Mouse (Mus musculus) liver, embryonic 13.5 days (tissue): ENCODE results near the gene H1f0. TPM values are rescaled to one million over a fixed set of nuclear protein-coding genes. Genes with fewer than 3 reads are reported as not detected.

Experiments
- ATAC-seq: fragments of 200-750 bp; cut with Nextera tagmentation; 2 replicates; pipeline ENCODE4 v1.8.0; 2017; ENCODE audit warnings: low read depth, mild to moderate bottlenecking, moderate number of reproducible peaks, moderate library complexity
- DNase-seq: peaks from one replicate; pipeline ENCODE4 v3.0.0; 2022
- H3K27ac ChIP-seq: fragments of 300-500 bp; sonication (generic); 2 replicates; pipeline ENCODE4 v1.5.1; 2015; ENCODE audit warnings: moderate library complexity, mild to moderate bottlenecking, inconsistent platforms
- H3K27me3 ChIP-seq: fragments of 300-500 bp; sonication (generic); 2 replicates; pipeline ENCODE4 v1.6.1; 2015; ENCODE audit warnings: mild to moderate bottlenecking, inconsistent platforms
- H3K36me3 ChIP-seq: fragments of 300-500 bp; sonication (generic); 2 replicates; pipeline ENCODE4 v1.6.1; 2015; ENCODE audit warnings: mild to moderate bottlenecking, inconsistent platforms
- H3K4me1 ChIP-seq: fragments of 300-500 bp; sonication (generic); replicated peaks from 2 replicates; pipeline ENCODE4 v1.6.1; 2015; ENCODE audit warnings: inconsistent platforms
- H3K4me2 ChIP-seq: fragments of 300-500 bp; sonication (generic); 2 replicates; pipeline ENCODE4 v1.6.1; 2015; ENCODE audit warnings: inconsistent platforms, mild to moderate bottlenecking, moderate library complexity
- H3K4me3 ChIP-seq: fragments of 300-500 bp; sonication (generic); replicated peaks from 2 replicates; pipeline ENCODE4 v1.5.1; 2015; ENCODE audit warnings: mild to moderate bottlenecking, inconsistent platforms
- H3K9ac ChIP-seq: fragments of 300-500 bp; sonication (generic); 2 replicates; pipeline ENCODE4 v1.6.1; 2015; ENCODE audit warnings: mild to moderate bottlenecking, inconsistent platforms
- H3K9me3 ChIP-seq: fragments of 300-500 bp; sonication (generic); replicated peaks from 2 replicates; pipeline ENCODE4 v1.6.1; 2016; ENCODE audit warnings: inconsistent platforms
- WGBS: fragments of 180-500 bp; shearing (Covaris S2); methylation state at CpG from one replicate; pipeline ENCODE4 v1.1.7; 2015; ENCODE audit not compliant: insufficient replicate concordance; 5-methylcytosine and 5-hydroxymethylcytosine counted together
- polyA plus RNA-seq: library from polyadenylated mRNA; unstranded; fragments of >200 nt; fragmentation: Nextera tagmentation; extraction: Ambion mirVana; gene quantifications from 2 replicates; pipeline ENCODE4 v1.2.1, GENCODE M21; 2015

The H1f0 gene
- polyA plus RNA-seq, 1 experiment from 2014 or later: 85.3 TPM

DNA sequence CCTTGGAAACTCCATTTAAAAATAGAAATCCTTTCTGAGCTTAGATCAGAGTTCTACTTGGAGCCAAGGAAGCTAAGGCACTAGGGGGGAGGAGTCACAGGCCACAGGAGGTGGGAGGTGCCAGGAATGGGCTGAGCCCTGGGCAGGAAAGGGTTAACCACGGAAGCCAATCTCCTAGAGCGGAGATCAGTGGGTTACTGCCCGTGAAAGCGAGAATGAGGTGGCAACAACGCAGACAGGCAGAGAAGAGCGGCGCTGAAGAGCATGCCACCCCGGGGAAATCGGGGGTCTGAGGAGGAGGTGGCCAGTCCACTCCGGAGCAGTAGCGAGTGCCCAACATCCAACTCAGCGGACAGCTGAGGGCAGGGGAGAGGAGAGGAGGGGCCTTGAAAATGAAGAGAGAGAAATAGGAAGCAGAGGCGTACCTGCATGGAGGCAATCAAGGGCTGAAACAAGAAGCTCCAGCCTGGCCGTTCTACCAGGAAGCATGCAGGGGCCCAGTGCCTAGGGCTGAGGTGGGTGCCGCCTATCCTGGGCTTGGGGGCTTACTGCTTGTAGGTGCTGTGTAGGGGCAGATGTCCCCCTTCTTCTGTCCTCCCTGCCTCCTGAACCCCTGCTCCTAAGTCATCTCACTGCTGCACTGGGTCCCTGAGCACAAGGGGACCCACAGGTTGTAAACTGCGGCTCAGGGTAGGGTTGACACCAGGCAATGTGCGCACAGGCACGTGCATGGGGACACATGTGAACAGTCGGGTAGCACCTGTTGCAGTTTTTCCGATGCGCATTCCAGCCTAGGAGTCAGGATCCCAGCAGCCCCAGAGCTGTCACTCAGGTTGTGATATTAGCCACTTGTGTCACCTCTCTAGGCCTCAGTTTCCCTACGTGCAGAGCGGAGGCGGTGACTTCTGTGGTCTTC, 12.5 kb downstream of the H1f0 start:
- Histone ChIP-seq H3K27me3 (peaks cover 59% of the 10 kb centered on the region), H3K27ac (no peak overlapping the region), H3K9me3 (no peaks in the 10 kb centered on the region), H3K36me3 (peaks cover 12% of the 10 kb centered on the region; the same call in 1 of the 2 replicates), H3K4me2 (peak overlapping the region; percentile 59), H3K4me3 (peak overlapping the region; percentile 38), H3K9ac (peak overlapping the region; percentile 47), H3K4me1 (peaks cover 64% of the 10 kb centered on the region)
- ATAC-seq: no peak
- 14% methylated on average over 24 of the region's 24 CpGs for WGBS
- DNase-seq: no peak

DNA sequence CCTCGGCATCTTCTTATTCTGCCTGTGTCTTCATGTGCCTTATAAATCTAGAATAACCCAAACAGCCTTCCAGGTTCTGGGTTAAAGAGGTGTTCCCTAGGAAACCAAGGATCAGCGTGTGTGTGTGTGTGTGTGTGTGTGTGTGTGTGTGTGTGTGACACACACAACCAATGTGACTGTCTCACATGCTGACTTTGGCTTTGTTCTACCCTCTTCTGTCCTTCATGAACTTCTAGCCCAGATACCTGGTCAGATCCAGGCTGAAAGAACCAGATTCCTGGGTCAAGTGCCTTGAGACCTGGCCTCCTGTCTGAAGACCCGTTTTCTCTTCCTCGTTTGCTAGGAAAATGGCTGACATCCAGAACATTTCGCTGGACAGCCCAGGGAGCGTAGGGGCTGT, 13.3 kb downstream of the H1f0 start, which contains the start of gene Galr3:
Galr3 (plus strand) TSS at position 301 of the 400 bp plus-strand sequence.
- H3K4me3 ChIP-seq: peak within 1 kb of the TSS; percentile 59
- H3K4me2 ChIP-seq: peak within 1 kb of the TSS; percentile 80
- no peak within 1 kb of the TSS for H3K27ac ChIP-seq
- H3K9me3 ChIP-seq: no peaks in the 10 kb centered on the region
- H3K4me1 ChIP-seq: peaks cover 64% of the 10 kb centered on the region
- peaks cover 59% of the 10 kb centered on the region for H3K27me3 ChIP-seq
- peaks cover 3% of the 10 kb centered on the region; the same call in 1 of the 2 replicates for H3K36me3 ChIP-seq
- peak within 1 kb of the TSS; percentile 63 for H3K9ac ChIP-seq
- WGBS: 68% methylated on average over 6 of the region's 6 CpGs
- no peak for DNase-seq
- ATAC-seq: no peak

DNA sequence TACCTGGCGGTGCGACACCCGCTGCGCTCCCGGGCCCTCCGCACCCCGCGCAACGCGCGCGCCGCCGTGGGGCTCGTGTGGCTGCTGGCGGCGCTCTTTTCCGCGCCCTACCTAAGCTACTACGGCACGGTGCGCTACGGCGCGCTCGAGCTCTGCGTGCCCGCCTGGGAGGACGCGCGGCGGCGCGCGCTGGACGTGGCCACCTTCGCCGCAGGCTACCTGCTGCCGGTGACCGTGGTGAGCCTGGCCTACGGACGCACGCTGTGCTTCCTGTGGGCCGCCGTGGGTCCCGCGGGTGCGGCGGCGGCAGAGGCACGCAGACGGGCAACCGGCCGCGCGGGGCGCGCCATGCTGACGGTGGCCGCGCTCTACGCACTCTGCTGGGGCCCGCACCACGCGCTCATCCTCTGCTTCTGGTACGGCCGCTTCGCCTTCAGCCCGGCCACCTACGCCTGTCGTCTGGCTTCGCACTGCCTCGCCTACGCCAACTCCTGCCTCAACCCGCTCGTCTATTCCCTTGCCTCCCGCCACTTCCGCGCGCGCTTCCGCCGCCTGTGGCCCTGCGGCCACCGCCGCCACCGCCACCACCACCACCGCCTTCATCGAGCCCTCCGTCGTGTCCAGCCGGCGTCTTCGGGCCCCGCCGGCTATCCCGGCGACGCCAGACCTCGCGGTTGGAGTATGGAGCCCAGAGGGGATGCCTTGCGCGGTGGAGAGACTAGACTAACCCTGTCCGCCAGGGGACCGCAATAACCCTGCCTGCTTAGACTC, 14.7 kb downstream of the H1f0 start:
- Histone ChIP-seq H3K4me2 (peak overlapping the region; percentile 80), H3K9ac (peak overlapping the region; percentile 63), H3K36me3 (no peaks in the 10 kb centered on the region), H3K27me3 (peaks cover 62% of the 10 kb centered on the region), H3K27ac (no peak overlapping the region), H3K9me3 (no peaks in the 10 kb centered on the region), H3K4me1 (peaks cover 61% of the 10 kb centered on the region), H3K4me3 (peak overlapping the region; percentile 59)
- DNase-seq (no peak), ATAC-seq (no peak)
- WGBS: 1% methylated on average over 101 of the region's 105 CpGs

DNA sequence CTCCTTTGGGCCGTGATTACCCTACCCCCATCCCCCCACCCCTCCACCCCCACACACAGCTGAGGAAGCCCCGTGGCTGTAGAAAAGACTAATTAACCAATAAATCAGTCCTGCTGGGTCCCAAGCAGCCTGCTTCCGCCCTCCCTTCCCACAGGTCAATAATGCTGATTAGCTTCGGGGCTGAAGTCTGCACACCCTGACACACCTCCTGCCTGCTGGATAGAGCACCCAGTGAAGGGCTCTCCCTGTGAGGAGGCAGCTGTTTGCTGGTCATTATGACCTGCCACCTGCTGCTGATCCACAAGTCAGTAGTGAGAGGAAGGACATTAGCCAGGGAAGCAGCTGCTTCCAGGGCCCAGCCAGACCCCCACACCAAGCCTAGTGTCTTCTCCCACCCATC, 16.6 kb downstream of the H1f0 start:
- WGBS: 25% methylated on average over 4 of the region's 4 CpGs
- Histone ChIP-seq H3K4me3 (no peak overlapping the region), H3K9me3 (no peaks in the 10 kb centered on the region), H3K4me2 (no peak overlapping the region), H3K27ac (0 out of 2 replicates have a peak overlapping the region, but pooled peaks have one; percentile 19), H3K36me3 (no peaks in the 10 kb centered on the region), H3K9ac (no peak overlapping the region), H3K4me1 (peaks cover 43% of the 10 kb centered on the region), H3K27me3 (peaks cover 56% of the 10 kb centered on the region)
- DNase-seq (no peak), ATAC-seq (peak; percentile 34; the same call in 1 of the 2 replicates)

DNA sequence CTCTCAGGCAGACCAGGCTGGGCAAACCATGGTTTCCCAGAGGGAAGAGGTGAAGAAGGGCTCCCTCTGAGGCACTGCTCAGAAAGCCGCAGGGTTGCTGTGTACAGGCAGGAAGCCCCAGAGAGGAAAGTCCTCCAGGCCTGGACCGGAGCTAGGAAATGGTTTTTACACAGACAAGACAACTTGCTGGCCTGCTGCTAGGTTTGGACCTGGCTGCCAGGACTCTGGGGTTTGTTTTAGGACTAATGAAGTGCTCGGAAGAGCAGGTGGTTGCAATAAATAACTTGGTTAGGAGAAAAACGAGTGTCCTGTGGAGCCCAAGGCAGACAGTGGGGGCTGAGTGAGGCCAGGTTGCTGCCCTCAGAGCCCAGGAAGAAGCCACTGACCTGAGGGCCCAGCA, 19.9 kb downstream of the H1f0 start:
- Histone ChIP-seq H3K4me2 (no peak overlapping the region), H3K36me3 (peaks cover 19% of the 10 kb centered on the region), H3K9me3 (no peaks in the 10 kb centered on the region), H3K4me1 (peaks cover 42% of the 10 kb centered on the region), H3K9ac (no peak overlapping the region), H3K27ac (no peak overlapping the region), H3K4me3 (no peak overlapping the region), H3K27me3 (peaks cover 23% of the 10 kb centered on the region)
- 59% methylated on average over 4 of the region's 4 CpGs for WGBS
- DNase-seq: no peak
- no peak for ATAC-seq

DNA sequence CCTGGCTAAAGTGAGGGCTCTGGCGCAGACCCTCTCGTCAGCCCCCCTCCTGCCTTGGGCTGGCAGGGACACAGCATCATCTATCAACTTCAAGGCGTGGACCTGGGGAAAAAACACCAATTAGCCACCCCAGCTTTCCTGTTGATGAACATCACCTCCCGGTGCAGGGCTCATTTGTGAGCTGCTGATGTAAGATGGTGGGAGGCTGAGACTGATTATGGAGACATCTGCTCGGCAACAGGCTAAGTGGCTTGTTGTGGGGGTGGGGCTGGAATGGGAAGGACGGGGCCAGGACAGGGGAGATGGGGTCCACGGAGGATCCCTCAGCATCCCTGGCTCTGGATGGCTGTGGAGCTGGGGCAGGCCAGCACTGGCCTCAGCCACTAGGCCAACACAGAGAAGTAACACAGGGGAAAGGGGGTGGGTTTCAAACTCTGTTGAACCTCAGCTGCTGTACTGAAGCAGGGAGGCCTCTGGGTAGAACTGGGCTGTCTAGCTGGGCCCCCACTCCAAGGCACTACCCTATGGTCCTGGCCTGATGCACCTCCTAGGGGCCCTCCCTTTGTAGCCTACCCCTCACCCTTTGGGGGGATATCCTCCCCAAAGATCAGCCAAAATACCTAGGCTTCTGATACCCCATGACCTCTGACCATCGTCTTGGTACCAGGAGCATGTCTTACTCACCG, 22.1 kb downstream of the H1f0 start:
- 0 out of 2 replicates have a peak overlapping the region, but pooled peaks have one; percentile 10 for H3K4me2 ChIP-seq
- peaks cover 3% of the 10 kb centered on the region; the same call in 1 of the 2 replicates for H3K27me3 ChIP-seq
- peaks cover 40% of the 10 kb centered on the region for H3K36me3 ChIP-seq
- DNase-seq (no peak), ATAC-seq (no peak)
- peak overlapping the region; percentile 80; the same call in 1 of the 2 replicates for H3K27ac ChIP-seq
- peak overlapping the region; percentile 36; the same call in 1 of the 2 replicates for H3K9ac ChIP-seq
- H3K4me1 ChIP-seq: peaks cover 32% of the 10 kb centered on the region
- H3K9me3 ChIP-seq: no peaks in the 10 kb centered on the region
- no peak overlapping the region for H3K4me3 ChIP-seq
- 70% methylated on average over 9 of the region's 9 CpGs for WGBS

DNA sequence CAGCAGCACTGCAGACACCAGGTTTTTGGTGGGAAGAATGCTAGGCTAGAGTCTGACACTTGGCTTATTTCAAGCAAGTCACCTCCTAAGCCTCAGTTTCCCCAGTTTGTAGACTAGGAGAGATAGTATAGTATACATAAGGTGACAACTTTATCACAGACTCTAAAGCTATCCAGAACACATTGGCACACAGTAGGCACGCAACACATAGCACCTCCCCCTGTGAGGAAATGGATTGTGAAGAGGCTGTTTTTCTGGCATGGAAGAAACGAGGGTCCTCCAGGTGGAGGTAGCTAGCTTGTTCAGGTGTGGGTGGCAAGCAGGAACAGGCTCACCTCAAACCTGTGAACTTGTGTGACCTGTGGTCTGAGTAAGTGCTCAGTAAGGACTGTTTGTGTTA, 22.7 kb downstream of the H1f0 start:
- H3K36me3 ChIP-seq: peaks cover 46% of the 10 kb centered on the region
- DNase-seq (no peak), ATAC-seq (no peak)
- H3K27ac ChIP-seq: peak overlapping the region; percentile 80
- H3K4me2 ChIP-seq: peak overlapping the region; percentile 10; the same call in 1 of the 2 replicates
- WGBS: 70% methylated on average over 2 of the region's 2 CpGs
- H3K27me3 ChIP-seq: 0 out of 2 replicates have a peak, but pooled peaks cover 3% of the 10 kb centered on the region
- no peak overlapping the region; the same call in 1 of the 2 replicates for H3K4me3 ChIP-seq
- peak overlapping the region; percentile 36; the same call in 1 of the 2 replicates for H3K9ac ChIP-seq
- no peaks in the 10 kb centered on the region for H3K9me3 ChIP-seq
- H3K4me1 ChIP-seq: peaks cover 32% of the 10 kb centered on the region

DNA sequence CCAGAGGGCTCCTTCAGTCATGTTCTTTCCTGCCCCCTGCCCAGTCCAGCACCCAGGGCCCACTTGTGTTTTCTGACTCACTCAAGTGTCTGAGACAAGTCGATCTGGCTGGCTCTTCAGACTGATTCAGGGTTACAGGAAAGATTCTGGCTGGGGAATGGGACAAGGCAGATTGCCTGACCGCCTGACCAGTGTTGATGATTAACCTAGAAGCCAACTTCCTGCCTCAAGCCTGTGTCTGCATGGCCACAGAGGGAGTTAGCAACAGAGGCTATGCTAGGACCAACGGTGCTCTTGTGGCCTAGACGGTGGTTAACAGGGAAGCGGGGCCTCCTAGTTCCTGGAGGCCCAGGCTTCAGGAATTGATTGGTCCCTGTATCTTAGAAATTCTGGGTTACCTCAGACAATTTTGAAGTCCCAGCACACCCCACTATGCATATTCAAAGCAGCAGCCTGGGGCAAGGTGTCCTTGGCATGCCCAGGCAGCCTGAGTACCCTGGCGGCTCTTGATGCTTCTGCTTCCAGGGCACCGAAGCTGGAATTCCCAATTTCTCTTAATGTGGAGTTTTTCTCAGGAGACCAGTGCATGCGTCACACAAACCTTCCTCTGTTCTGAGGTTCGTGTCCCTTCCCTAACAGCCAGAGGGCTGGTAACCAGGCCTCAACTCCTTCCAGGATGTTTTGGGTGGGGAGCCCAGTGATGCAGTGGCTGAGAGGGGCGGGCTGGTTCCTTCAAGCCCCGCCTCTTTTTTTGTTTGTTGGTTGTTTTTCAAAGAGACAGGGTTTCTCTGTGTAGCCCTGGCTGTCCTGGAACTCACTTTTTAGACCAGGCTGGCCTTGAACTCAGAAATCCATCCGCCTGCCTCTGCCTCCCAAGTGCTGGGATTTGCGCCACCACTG, 23.5 kb downstream of the H1f0 start:
- H3K27ac ChIP-seq: peak overlapping the region; percentile 80
- DNase-seq: no peak
- no peak overlapping the region; the same call in 1 of the 2 replicates for H3K4me3 ChIP-seq
- peaks cover 54% of the 10 kb centered on the region for H3K36me3 ChIP-seq
- peak overlapping the region; percentile 8; the same call in 1 of the 2 replicates for H3K9ac ChIP-seq
- H3K4me1 ChIP-seq: peaks cover 35% of the 10 kb centered on the region
- peak overlapping the region; percentile 10; the same call in 1 of the 2 replicates for H3K4me2 ChIP-seq
- H3K9me3 ChIP-seq: no peaks in the 10 kb centered on the region
- WGBS: 50% methylated on average over 13 of the region's 13 CpGs
- H3K27me3 ChIP-seq: 0 out of 2 replicates have a peak, but pooled peaks cover 2% of the 10 kb centered on the region
- peak; percentile 59 for ATAC-seq

DNA sequence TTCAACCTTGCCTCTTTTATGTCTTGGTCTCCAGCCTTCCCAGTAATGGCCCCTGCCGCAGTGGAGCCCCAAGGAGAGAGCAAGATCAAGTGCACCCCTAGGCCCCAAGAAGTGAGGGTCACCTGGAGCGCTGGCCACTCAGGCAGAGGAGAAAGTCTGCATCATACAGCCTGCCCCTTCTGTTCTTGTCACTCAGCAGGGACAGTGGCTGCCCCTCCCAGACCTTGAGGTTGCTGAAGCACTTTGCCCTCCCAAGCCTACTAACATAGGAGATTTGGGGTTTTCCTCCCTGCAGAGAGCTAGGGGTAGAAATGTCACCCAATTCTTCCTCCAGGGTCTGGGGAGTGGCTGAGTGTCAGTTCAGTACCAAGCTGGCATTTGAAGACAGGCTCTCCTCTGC, 24.1 kb downstream of the H1f0 start:
- Histone ChIP-seq H3K4me3 (no peak overlapping the region), H3K4me1 (peaks cover 41% of the 10 kb centered on the region), H3K9me3 (no peaks in the 10 kb centered on the region), H3K4me2 (no peak overlapping the region), H3K9ac (no peak overlapping the region), H3K36me3 (peaks cover 60% of the 10 kb centered on the region), H3K27ac (peak overlapping the region; percentile 80), H3K27me3 (no peaks in the 10 kb centered on the region)
- no peak for ATAC-seq
- WGBS: 76% methylated on average over 2 of the region's 2 CpGs
- no peak for DNase-seq

DNA sequence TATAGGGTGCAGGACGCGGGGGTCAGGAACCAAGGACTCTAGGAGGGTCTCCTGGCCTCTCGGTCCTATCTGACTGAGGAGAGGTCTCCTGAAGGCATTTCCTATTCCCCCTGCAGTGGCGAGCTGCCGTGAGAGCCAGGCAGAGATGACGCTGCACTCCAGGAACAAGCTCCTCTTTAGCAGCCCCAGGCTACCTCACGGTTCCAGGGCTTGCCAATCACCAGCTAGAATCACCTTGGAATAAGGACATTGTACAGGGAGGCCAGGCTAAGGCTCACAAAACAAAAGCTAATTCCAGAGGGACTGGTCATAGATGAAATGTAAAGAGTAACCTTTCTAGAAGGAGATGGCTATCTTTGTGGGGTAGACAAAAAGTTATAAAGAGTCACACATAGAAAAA, 28.4 kb downstream of the H1f0 start:
- 90% methylated on average over 7 of the region's 7 CpGs for WGBS
- Histone ChIP-seq H3K9me3 (no peaks in the 10 kb centered on the region), H3K27me3 (no peaks in the 10 kb centered on the region), H3K36me3 (peaks cover 97% of the 10 kb centered on the region), H3K4me3 (no peak overlapping the region), H3K4me2 (no peak overlapping the region), H3K9ac (no peak overlapping the region), H3K27ac (peak overlapping the region; percentile 13; the same call in 1 of the 2 replicates), H3K4me1 (peaks cover 69% of the 10 kb centered on the region)
- ATAC-seq (no peak), DNase-seq (no peak)
